Mouse (Mus musculus) T-cell, adult 2 months (primary cell): ENCODE data around the gene Sppl3.

Experiments
- DNase-seq: peaks from one replicate; pipeline ENCODE4 v3.0.0; 2022; ENCODE audit warnings: low spot score

The Sppl3 gene

DNA sequence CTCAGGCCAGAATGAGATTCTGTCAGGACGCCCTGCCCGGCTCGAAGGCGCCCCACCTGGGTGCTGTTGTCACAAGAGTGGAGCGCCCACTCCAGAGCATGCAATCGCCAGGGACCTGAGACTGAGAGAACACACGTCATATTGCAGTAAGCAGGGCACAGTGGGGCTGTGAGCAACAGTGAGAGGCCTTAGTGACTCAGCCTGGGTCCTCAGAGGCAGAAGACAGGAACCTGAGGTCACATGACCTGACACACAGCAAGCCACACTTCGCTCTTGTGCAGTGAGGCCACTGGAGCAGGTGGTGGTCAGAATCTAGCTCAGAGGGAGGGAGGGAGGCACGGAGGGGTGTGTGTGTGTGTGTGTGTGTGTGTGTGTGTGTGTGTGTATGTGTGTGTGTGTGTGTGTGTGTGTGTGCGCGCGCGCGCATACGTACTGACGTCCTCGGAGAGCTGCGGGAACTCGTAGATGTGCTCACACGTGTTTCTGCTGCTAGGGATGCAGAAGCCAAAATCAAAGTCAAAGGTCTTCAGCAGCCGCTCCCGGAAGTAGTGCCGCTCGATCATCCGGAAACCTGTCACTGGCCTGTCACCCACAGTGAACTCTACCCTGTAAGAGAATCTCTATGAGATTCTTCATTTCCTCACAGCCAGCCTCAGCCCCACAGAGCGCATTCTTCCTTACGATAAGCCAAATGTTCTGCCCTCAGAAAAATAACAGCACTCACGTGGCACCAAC, 115.8 kb downstream of the Sppl3 start:
- peak; percentile 56 for DNase-seq

DNA sequence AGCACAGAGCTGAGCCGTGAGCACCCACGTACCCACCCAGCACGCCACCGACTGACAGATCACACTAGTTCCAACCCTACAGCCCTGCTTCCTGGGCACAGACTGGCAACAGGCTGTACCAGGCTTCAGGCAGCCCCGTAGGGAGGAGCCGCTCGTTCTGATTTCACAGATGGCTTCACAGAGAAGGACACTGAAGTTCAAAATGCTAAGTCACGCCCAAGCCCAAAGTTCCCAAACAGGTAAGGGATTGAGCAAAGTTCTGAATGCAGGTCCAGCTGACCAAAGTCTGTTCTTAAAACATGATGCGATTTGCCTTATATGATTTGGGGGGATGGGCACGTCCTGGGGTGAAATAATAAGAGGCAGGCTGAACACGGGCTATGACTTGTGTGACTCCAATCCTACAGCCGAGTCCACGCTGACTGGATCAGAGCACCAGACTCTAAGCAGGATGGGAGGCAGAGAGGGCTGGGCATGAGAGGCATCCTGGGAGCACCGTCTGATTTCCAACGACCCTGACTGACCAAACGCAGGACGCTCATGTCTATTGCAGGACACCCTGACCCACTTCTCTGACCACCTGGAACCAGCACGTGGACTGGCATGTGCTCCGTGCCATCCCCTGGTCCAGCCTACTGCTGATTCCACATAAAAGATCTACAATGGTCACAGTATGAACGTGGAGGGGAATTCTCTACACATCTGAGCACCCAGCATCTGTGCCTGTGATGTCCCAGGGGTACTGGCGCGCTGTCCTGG, 116.7 kb downstream of the Sppl3 start:
- DNase-seq: no peak

DNA sequence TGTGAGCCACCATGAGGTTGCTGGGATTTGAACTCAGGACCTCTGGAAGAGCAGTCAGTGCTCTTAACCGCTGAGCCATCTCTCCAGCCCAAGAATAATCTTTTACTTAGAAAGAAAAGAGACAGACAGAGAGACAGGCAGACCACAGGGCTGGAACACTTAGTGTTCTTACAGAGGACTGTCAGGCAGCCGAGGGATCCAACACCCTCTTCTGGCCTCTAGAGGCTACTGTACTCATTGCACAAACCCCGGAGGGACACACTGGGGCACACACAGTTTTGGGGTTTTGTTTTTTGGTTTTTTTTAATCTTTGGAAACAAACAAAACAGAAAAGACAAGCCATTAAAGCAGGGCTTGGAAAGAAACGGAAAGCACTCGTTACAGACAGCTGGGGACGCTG, 118.4 kb downstream of the Sppl3 start:
- no peak for DNase-seq

DNA sequence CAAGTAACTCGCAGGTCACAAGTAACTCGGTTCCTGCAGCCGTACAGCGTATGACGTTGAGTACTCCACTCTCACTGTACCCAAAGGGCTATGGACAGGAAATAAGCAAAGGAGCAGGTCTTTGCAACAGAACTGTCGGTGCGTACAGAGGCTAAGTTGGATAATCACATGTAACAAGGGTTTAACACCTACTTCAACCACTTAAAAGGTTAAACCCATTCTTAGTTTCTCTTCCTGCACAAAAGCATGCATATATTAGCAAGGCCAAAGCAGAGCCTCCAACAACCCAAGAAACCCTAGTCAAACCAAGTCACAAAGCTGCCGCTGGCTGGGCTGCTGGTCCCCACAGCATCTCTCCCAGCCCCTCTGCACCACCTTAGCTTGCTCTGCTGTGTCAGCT, 121.5 kb downstream of the Sppl3 start:
- peak; percentile 64 for DNase-seq

DNA sequence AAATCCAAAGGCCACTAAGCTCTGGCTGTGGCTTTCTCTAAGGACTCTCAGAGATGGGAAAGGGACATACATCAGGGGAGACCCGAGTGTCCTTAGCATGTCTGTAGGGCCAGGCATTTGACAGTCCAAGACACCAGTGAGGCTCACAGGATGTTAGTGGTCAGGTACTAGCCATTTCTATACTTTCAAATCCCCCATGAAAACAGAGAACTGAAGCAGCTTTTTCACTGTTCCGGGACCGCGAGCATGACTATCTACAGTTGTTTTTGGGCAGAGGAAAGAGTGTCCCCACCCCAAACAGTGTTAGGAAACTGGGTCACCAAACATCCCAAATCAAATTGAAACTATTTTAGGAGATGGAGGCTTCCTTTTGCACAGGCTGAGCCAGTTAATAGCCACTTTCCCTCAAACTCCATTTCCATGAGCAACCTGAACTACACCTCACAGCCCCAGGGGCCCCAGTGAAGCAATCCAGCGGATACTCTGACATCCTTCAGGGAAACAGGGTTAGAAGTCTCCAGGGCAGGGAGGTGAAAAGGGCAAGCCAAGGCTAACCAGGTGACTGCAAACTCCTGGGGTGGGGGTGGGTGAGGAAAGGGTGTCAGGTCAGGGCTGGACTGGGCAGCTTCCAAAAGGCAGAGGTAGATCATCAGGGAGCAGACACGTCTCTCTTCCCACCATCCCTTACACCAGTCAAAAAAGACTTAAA, 122.6 kb downstream of the Sppl3 start:
- DNase-seq: no peak

DNA sequence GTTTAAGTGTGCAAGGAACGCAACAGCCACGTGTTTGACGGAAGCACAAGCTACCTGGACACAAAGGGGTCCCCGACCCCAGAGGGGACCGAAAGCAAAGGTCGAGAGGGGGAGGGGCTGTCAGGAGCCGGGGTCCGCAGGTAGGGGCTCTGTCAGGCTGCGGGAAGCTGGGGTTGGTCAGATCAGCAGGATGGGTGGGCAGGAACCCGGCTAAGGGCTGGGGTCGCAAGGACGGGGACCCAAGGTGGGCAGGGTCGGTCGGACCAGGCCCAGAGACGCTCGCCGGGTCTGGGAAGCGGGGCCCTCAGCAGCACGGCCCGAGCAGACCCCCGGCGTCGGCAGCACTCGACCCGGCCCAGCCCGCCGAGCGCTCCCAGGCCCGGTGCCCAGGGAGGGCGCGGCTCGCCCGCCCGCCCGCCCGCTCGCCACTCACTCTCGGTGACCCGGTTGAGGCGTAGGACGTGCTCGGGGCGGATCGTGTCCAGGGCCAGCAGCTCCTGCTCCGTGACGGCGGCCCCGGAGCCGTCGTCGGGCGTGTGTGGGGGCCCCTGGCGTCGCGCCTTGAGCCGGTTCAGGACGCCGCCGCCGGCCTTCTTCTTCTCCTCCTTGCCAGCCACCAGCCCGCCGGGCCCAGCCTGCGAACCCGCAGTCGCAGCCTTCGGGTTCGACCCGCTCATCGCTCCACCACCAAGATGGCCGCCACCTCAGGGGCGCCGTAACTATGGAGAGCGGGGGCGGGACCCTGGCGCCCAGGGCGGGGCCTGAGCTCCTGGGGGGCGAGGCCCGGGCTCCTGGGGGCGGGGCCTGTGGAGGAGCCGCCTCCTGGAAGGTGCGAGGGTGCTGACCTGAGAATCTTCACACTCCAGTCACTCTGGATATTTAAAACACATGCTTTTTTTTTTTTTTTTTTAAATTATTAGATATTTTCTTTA, 123.6 kb downstream of the Sppl3 start, which contains the start of gene Unc119b:
Gene Unc119b, minus strand, starts transcription at position 742 of the 932 bp plus-strand sequence.
- peak; percentile 89 for DNase-seq

DNA sequence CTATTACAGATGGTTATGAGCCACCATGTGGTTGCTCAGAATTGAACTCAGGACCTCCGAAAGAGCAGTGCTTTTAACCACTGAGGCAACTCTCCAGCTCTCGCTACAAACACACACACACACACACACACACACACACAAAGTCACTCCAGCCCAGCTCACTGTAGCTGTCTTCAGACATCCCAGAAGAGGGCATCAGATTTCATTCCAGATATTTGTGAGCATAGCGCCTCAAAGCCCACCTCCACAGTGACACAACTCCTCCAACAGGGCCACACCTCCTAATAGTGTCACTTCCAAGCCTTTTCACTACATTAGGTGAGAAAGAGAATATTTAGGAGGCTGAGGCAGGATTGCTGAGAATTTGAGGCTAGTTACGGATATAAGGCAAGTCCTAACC, 128.2 kb downstream of the Sppl3 start:
- DNase-seq: no peak

DNA sequence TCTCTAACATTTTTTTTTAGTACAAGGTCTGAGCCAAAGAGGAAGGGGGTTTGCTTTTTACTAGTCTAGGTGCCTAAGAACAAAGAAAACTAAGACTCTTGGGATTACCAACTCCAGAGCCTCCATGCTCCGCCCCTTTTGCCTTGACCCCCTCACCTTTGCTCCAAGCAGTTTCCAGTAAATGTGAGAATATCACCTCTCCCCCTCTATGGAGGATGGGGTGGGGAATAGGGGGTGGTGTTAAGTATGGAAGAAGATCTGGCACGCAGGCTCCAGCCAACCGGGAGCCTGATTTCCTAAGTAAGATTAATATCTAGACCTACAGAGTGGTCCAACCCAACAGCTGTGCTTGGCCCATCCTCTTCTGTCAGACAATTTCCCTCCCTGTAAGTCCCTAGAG, 129.8 kb downstream of the Sppl3 start:
- no peak for DNase-seq

DNA sequence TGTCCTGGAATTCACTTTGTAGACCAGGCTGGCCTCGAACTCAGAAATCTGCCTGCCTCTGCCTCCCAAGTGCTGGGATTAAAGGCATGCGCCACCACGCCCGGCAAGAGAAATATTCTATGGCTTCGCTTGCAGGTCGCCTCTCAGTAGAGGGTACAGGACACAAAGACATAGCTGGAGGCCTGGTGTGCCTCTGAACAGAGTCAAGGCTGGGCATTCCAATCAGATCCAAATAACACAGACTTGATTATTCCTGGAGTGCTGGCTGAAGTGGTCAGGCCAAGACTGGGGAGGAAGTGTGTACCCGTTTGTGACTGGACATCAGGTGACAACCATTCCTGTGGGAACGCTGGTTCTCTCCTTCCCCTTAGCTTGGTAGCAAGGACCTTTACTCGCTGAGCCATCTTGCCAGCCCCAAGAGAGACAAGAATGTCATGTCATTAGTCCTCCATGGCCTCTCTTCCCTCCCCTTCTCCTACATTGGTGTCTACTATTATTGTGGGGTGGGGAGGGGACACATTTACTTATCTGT, 131.3 kb downstream of the Sppl3 start:
- no peak for DNase-seq

DNA sequence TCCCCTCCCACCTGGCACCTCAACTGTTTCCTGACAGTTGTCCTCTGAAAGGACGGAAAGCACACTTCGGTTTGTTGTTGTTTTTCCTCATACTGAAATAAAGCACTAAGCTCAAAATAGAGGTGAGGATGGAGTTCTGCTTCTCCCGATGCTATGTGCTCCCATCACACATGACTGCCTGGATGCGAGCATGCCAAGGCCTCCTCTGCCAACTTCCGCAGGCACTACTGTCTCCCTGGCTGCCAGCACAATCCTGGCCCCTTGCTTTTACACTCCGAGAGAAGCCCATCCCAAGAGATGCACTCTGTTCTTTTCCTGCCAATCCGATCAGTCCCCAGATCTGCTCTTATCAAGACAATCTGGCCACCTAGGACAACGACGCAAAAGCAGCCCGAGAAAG, 132.6 kb downstream of the Sppl3 start:
- DNase-seq: no peak

DNA sequence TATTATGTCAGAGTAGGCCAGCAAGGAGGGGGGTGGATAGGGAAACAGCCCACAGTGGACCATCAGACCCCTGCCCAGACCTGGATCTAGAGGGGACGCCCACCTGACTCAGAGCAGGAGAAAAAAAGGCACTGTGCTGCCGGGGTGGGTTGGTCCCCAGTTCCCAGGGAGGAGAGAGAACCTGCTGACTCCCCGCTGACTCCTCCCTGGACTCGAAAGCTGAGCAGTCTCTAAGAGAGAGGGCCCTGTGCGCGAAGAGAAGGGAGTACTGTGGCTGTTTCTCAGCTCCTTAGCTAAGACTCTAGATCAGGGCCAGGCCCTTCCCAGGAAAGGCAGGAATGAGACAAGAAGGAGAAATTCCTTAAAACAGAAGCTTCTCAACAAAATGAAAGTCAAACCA, 133.5 kb downstream of the Sppl3 start:
- DNase-seq: no peak

DNA sequence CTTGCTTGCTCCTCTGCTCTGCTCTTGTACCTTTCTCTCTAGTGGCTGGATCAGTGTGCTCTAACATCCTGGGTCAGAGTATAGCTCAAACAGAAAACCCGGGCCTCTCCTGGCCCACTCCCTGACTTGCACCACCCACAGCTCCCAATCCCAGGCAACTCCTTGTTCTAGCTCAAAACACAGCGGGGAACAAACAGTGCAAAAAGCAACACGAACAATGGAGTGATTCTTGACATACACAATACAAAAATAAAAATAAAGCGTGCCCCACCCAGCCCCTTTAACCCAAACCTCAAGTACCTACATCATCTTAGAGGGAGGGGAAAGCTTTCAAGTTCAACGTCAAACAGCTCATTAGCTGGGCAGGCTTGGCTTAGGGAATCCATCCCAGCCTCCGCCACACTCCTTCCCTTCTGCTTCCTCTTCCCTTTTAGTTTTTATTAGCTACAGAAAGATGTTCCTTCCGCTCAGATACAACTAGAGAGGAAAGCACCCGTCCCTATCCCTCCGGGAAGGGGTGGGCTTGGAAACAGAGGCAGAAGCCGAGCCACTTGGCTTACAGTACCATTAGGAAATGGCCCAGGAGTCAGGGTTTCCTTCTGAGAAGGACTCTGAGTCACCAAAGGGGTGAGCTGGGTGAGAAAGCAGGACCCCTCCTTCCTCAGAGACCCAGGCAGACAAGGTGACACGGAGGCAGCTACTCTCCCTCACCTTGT, 134.5 kb downstream of the Sppl3 start:
- DNase-seq: no peak

DNA sequence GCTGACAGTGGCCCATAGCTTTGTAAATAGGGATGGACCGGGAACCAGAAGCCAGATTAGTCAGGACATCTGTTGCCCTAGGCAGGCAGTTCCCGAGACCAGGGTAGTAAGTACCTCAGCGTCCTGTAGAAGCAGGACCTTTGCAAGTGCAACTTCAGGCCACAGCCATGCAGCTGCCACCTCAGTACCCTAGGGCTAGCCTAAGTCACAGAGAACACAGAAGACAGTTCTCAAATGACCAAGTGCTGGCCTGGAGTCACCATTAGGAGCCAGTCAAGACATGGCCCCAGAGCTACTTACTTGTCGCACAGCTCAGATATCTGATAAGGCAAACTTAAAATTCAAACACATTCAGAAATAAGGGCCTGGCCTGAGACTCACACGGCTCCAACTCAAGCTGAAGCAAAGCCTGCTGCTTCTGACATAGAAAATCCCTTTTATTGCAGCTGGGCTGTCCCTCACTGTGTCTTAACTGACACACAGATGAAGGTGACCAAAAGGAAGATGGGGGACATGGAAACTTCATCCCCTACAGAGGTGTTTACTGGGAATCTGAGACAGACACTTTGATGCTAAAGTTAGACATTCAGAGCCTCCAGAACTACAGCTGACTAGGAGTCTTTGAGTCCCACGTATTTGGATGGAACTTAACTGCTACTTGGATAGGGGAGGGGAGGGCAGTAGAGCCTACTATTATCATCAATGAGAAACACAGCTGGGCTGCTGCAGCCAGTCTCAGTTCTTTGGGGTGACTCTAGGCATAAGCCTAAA, 135.2 kb downstream of the Sppl3 start:
- DNase-seq: no peak

DNA sequence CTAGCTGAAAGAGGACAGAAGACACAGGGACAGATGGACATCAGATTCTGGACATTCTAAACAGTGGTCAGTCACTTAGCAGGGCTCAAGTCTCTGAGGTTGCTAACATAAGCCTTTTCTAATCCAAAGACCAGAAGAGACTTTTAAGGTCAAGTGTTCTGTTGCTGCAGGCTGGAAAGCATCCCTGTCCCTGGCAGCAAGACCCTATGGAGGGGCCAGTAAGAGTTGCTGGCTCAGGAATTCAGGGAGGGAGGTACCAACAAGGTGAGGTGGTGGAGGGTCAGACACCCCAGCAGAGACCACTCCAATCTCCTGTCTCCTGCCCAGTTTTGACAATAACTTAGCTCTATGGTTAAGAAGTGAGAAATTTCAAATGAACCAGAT, 135.8 kb downstream of the Sppl3 start:
- no peak for DNase-seq

DNA sequence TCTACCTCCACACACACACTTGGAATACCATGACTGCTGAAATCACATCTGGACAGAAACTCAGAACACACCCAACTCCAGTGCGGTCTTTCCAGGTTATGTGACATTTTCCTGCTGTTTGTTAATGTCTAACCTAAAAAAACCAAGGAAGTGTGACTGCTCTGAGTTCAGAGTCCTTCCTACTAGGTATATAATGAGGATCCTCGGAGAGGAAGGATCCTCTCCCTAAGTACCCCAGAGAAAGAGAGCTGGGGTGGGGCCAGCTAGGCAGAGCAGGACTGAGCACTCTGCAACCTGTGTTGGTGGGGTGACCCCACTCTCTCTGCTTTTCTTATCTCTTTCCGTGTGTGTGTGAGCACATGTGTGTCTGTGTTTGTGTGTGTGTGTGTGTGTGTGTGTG, 136.5 kb downstream of the Sppl3 start:
- DNase-seq: no peak

DNA sequence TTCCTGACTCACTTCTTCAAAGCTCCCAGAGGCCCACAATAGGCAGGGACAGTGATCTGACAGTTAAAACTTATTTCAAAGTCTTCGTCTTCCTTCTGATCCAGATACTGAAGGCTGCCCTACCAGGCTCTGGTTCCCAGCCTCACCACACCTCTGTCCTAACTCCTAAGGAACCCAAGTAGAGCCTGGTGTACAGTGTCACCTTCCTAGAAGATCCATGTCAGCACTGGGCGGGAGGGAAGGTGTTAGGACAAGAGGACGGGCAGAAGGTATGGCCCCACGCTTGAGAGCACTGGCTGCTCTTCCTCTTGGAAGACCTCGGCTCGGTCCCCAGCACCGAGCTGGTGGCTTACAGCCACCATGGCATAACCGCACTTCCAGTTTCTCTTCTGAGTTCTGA, 137.4 kb downstream of the Sppl3 start:
- no peak for DNase-seq
